Mouse (Mus musculus) ES-Bruce4 (cell line): Measurements from ENCODE around the gene Clstn2.

Experiments
- CTCF ChIP-seq: IDR thresholded peaks from one replicate; pipeline ENCODE4 v1.8.1; 2011; ENCODE audit warnings: low read depth, low read length
- POLR2A ChIP-seq: IDR thresholded peaks from one replicate; pipeline ENCODE4 v1.8.1; 2011; ENCODE audit warnings: low read length; ENCODE audit not compliant: insufficient read depth

DNA sequence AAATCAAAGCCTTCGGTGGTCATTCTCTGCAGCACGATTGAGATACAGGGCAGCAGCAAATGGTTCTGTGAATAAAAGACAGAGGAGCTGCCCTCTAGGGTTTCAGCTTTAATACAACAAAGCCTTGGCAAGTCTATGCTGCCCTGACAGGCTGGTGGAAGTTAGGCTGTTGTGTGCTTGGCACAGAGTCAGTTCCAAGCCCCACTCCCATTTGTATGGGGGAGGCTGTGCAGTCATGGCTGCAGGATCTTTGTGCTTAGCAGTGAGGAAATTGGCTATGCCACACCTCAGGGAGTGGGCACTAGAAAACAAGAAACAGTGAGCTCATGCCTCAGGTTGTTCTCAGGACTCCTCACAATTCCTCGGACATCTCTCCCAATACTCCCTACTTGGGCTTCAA is 384.6 kb downstream of the Clstn2 start:
- TF ChIP-seq POLR2A (no peak), CTCF (no peak)
